Mouse (Mus musculus): ENCODE results near the gene 1700025G04Rik. TPM values are rescaled to one million over a fixed set of nuclear protein-coding genes. Genes with fewer than 3 reads are reported as not detected.

The 1700025G04Rik gene
- polyA plus RNA-seq, 1 experiment = 5.0 TPM

- no peaks in the 10 kb centered on the region; the same call in 1 of the 2 replicates for H3K4me1 ChIP-seq (replicated peaks; ENCODE audit: control insufficient read depth, insufficient read depth, low read length)
- DNase-seq = no peak
- TF ChIP-seq CTCF (IDR thresholded peaks at IDR 0.05; ENCODE audit: borderline replicate concordance, control insufficient read depth, extremely low read depth, insufficient read depth, low read length, poor library complexity) (no peak), POLR2A (IDR thresholded peaks at IDR 0.05; ENCODE audit: control insufficient read depth, extremely low read depth, insufficient read depth, low read length, poor library complexity) (no peak)
- H3K27ac ChIP-seq (ENCODE audit: control insufficient read depth, insufficient read depth, low read length) = no peak overlapping the region
- no peaks in the 10 kb centered on the region for H3K27me3 ChIP-seq (ENCODE audit: control insufficient read depth, insufficient read depth, low read length)
- H3K4me3 ChIP-seq (ENCODE audit: control insufficient read depth, insufficient read depth, low read length) = no peak overlapping the region
- H3K36me3 ChIP-seq (ENCODE audit: control insufficient read depth, insufficient read depth, low read length) = no peaks in the 10 kb centered on the region
- WGBS = 66% methylated on average over 5 of the region's 5 CpGs
Observed at GRCm38 (mm10) chr1:152020070-152020469, 69.9 kb downstream of the 1700025G04Rik start.

- Histone ChIP-seq H3K36me3 (ENCODE audit: control insufficient read depth, insufficient read depth, low read length) (no peaks in the 10 kb centered on the region), H3K27ac (ENCODE audit: control insufficient read depth, insufficient read depth, low read length) (no peak overlapping the region), H3K4me3 (ENCODE audit: control insufficient read depth, insufficient read depth, low read length) (no peak overlapping the region), H3K4me1 (replicated peaks; ENCODE audit: control insufficient read depth, insufficient read depth, low read length) (no peaks in the 10 kb centered on the region; the same call in 1 of the 2 replicates), H3K27me3 (ENCODE audit: control insufficient read depth, insufficient read depth, low read length) (no peaks in the 10 kb centered on the region)
- peak; percentile 27 for DNase-seq
- 3% methylated on average over 5 of the region's 5 CpGs for WGBS
- TF ChIP-seq POLR2A (IDR thresholded peaks at IDR 0.05; ENCODE audit: control insufficient read depth, extremely low read depth, insufficient read depth, low read length, poor library complexity) (no peak), CTCF (IDR thresholded peaks at IDR 0.05; ENCODE audit: borderline replicate concordance, control insufficient read depth, extremely low read depth, insufficient read depth, low read length, poor library complexity) (no peak)
Observed at GRCm38 (mm10) chr1:152019196-152019595, 70.7 kb downstream of the 1700025G04Rik start.

- Histone ChIP-seq H3K4me3 (ENCODE audit: control insufficient read depth, insufficient read depth, low read length) (no peak overlapping the region), H3K36me3 (ENCODE audit: control insufficient read depth, insufficient read depth, low read length) (no peaks in the 10 kb centered on the region)
- WGBS = 92% methylated on average over 3 of the region's 3 CpGs
Observed at GRCm38 (mm10) chr1:152018322-152018721, 71.6 kb downstream of the 1700025G04Rik start.

GRCm38 (mm10) chr1:152016663-152017062 is 73.3 kb downstream of the 1700025G04Rik start:
- no peak overlapping the region for H3K4me3 ChIP-seq (ENCODE audit: control insufficient read depth, insufficient read depth, low read length)
- no peaks in the 10 kb centered on the region for H3K27me3 ChIP-seq (ENCODE audit: control insufficient read depth, insufficient read depth, low read length)
- DNase-seq = no peak
- no peaks in the 10 kb centered on the region; the same call in 1 of the 2 replicates for H3K4me1 ChIP-seq (replicated peaks; ENCODE audit: control insufficient read depth, insufficient read depth, low read length)
- H3K27ac ChIP-seq (ENCODE audit: control insufficient read depth, insufficient read depth, low read length) = no peak overlapping the region
- WGBS = 79% methylated on average over 3 of the region's 3 CpGs
- TF ChIP-seq POLR2A (IDR thresholded peaks at IDR 0.05; ENCODE audit: control insufficient read depth, extremely low read depth, insufficient read depth, low read length, poor library complexity) = no peak
- TF ChIP-seq CTCF (IDR thresholded peaks at IDR 0.05; ENCODE audit: borderline replicate concordance, control insufficient read depth, extremely low read depth, insufficient read depth, low read length, poor library complexity) = no peak
- no peaks in the 10 kb centered on the region for H3K36me3 ChIP-seq (ENCODE audit: control insufficient read depth, insufficient read depth, low read length)

More at GRCm38 (mm10) chr1:152018322-152018721, 71.6 kb downstream of the 1700025G04Rik start:
- no peak for TF ChIP-seq CTCF (IDR thresholded peaks at IDR 0.05; ENCODE audit: borderline replicate concordance, control insufficient read depth, extremely low read depth, insufficient read depth, low read length, poor library complexity)
- TF ChIP-seq POLR2A (IDR thresholded peaks at IDR 0.05; ENCODE audit: control insufficient read depth, extremely low read depth, insufficient read depth, low read length, poor library complexity) = no peak
- Histone ChIP-seq H3K27ac (ENCODE audit: control insufficient read depth, insufficient read depth, low read length) (no peak overlapping the region), H3K27me3 (ENCODE audit: control insufficient read depth, insufficient read depth, low read length) (no peaks in the 10 kb centered on the region), H3K4me1 (replicated peaks; ENCODE audit: control insufficient read depth, insufficient read depth, low read length) (no peaks in the 10 kb centered on the region; the same call in 1 of the 2 replicates)
- no peak for DNase-seq

- Histone ChIP-seq H3K36me3 (ENCODE audit: control insufficient read depth, insufficient read depth, low read length) (no peaks in the 10 kb centered on the region), H3K27me3 (ENCODE audit: control insufficient read depth, insufficient read depth, low read length) (no peaks in the 10 kb centered on the region), H3K27ac (ENCODE audit: control insufficient read depth, insufficient read depth, low read length) (no peak overlapping the region), H3K4me3 (ENCODE audit: control insufficient read depth, insufficient read depth, low read length) (no peak overlapping the region), H3K4me1 (replicated peaks; ENCODE audit: control insufficient read depth, insufficient read depth, low read length) (no peaks in the 10 kb centered on the region; the same call in 1 of the 2 replicates)
- TF ChIP-seq POLR2A (IDR thresholded peaks at IDR 0.05; ENCODE audit: control insufficient read depth, extremely low read depth, insufficient read depth, low read length, poor library complexity) (no peak), CTCF (IDR thresholded peaks at IDR 0.05; ENCODE audit: borderline replicate concordance, control insufficient read depth, extremely low read depth, insufficient read depth, low read length, poor library complexity) (no peak)
- no peak for DNase-seq
- 29% methylated on average over 7 of the region's 7 CpGs for WGBS
Observed at GRCm38 (mm10) chr1:152015555-152016125, 74.3 kb downstream of the 1700025G04Rik start.

GRCm38 (mm10) chr1:152011741-152012140 is 78.2 kb downstream of the 1700025G04Rik start:
- Histone ChIP-seq H3K36me3 (ENCODE audit: control insufficient read depth, insufficient read depth, low read length) (no peaks in the 10 kb centered on the region), H3K27ac (ENCODE audit: control insufficient read depth, insufficient read depth, low read length) (no peak overlapping the region), H3K4me1 (replicated peaks; ENCODE audit: control insufficient read depth, insufficient read depth, low read length) (peaks cover 17% of the 10 kb centered on the region), H3K4me3 (ENCODE audit: control insufficient read depth, insufficient read depth, low read length) (no peak overlapping the region), H3K27me3 (ENCODE audit: control insufficient read depth, insufficient read depth, low read length) (no peaks in the 10 kb centered on the region)
- TF ChIP-seq CTCF (IDR thresholded peaks at IDR 0.05; ENCODE audit: borderline replicate concordance, control insufficient read depth, extremely low read depth, insufficient read depth, low read length, poor library complexity) = no peak
- no peak for TF ChIP-seq POLR2A (IDR thresholded peaks at IDR 0.05; ENCODE audit: control insufficient read depth, extremely low read depth, insufficient read depth, low read length, poor library complexity)
- DNase-seq = no peak
- 98% methylated on average over 5 of the region's 5 CpGs for WGBS

Measured in thymus, adult 2 months (tissue).